Mouse (Mus musculus) intestine, embryonic 16.5 days (tissue): Measurements from ENCODE around the gene Adad2. TPM values are rescaled to one million over a fixed set of nuclear protein-coding genes. Genes with fewer than 3 reads are reported as not detected.

ENCODE experiments used
- ATAC-seq: fragments of 200-750 bp; cut with Nextera tagmentation; 2 replicates; pipeline ENCODE4 v1.8.0; 2017; ENCODE audit warnings: moderate TSS enrichment, moderate library complexity
- H3K27ac ChIP-seq: fragments of 300-500 bp; sonication (generic); 2 replicates; pipeline ENCODE4 v1.5.1; 2014; ENCODE audit warnings: mild to moderate bottlenecking, low read length
- H3K27me3 ChIP-seq: fragments of 300-500 bp; sonication (generic); replicated peaks from 2 replicates; pipeline ENCODE4 v1.6.1; 2014; ENCODE audit warnings: low read length, control low read depth, mixed read lengths; ENCODE audit not compliant: control insufficient read depth, insufficient read depth
- H3K36me3 ChIP-seq: fragments of 300-500 bp; sonication (generic); 2 replicates; pipeline ENCODE4 v1.6.1; 2014; ENCODE audit warnings: low read length, control low read depth; ENCODE audit not compliant: control insufficient read depth, insufficient read depth
- H3K4me1 ChIP-seq: fragments of 300-500 bp; sonication (generic); 2 replicates; pipeline ENCODE4 v1.6.1; 2014; ENCODE audit warnings: low read length, control low read depth, mixed read lengths; ENCODE audit not compliant: control insufficient read depth, insufficient read depth
- H3K4me2 ChIP-seq: fragments of 300-500 bp; sonication (generic); 2 replicates; pipeline ENCODE4 v1.6.1; 2014; ENCODE audit warnings: low read depth, low read length, control low read depth
- H3K4me3 ChIP-seq: fragments of 300-500 bp; sonication (generic); 2 replicates; pipeline ENCODE4 v1.5.1; 2014; ENCODE audit warnings: mild to moderate bottlenecking, low read length
- H3K9ac ChIP-seq: fragments of 300-500 bp; sonication (generic); 2 replicates; pipeline ENCODE4 v1.6.1; 2014; ENCODE audit warnings: low read depth, low read length
- H3K9me3 ChIP-seq: fragments of 300-500 bp; sonication (generic); 2 replicates; pipeline ENCODE4 v1.6.1; 2016; ENCODE audit warnings: low read length, control low read depth; ENCODE audit not compliant: control insufficient read depth
- WGBS: fragments of 180-500 bp; shearing (Covaris S2); extraction: QIAGEN DNeasy Blood & Tissue Kit; methylation state at CpG from one replicate; pipeline ENCODE4 v1.1.7; 2014; 5-methylcytosine and 5-hydroxymethylcytosine counted together
- polyA plus RNA-seq: library from polyadenylated mRNA; unstranded; fragments of >200 nt; fragmentation: Nextera tagmentation; extraction: Ambion mirVana; gene quantifications from 2 replicates; pipeline ENCODE4 v1.2.1, GENCODE M21; 2015

Gene Adad2
- polyA plus RNA-seq, 1 experiment from 2014 or later: 0.09 TPM

- H3K27me3 ChIP-seq: no peaks in the 10 kb centered on the region
- H3K9me3 ChIP-seq: no peaks in the 10 kb centered on the region
- ATAC-seq: no peak
- no peak overlapping the region for H3K27ac ChIP-seq
- no peak overlapping the region for H3K4me2 ChIP-seq
- no peak overlapping the region for H3K4me3 ChIP-seq
- 83% methylated on average over 6 of the region's 6 CpGs for WGBS
- H3K36me3 ChIP-seq: no peaks in the 10 kb centered on the region
- peaks cover 26% of the 10 kb centered on the region for H3K4me1 ChIP-seq
- H3K9ac ChIP-seq: no peak overlapping the region
Observed at GRCm38 (mm10) chr8:119661892-119662291, 49.3 kb downstream of the Adad2 start.

- H3K9me3 ChIP-seq: no peaks in the 10 kb centered on the region
- no peaks in the 10 kb centered on the region for H3K36me3 ChIP-seq
- H3K4me2 ChIP-seq: no peak overlapping the region
- H3K27ac ChIP-seq: no peak overlapping the region
- H3K4me3 ChIP-seq: no peak overlapping the region
- WGBS: 68% methylated on average over 11 of the region's 11 CpGs
- ATAC-seq: no peak
- peaks cover 30% of the 10 kb centered on the region for H3K4me1 ChIP-seq
- H3K27me3 ChIP-seq: no peaks in the 10 kb centered on the region
- no peak overlapping the region for H3K9ac ChIP-seq
Observed at GRCm38 (mm10) chr8:119663440-119663839, 50.9 kb downstream of the Adad2 start.

- H3K36me3 ChIP-seq: no peaks in the 10 kb centered on the region
- H3K9me3 ChIP-seq: no peaks in the 10 kb centered on the region
- H3K4me1 ChIP-seq: peaks cover 40% of the 10 kb centered on the region
- H3K4me3 ChIP-seq: no peak overlapping the region
- no peak for ATAC-seq
- H3K9ac ChIP-seq: peak overlapping the region; percentile 53; the same call in 1 of the 2 replicates
- no peak overlapping the region for H3K27ac ChIP-seq
- no peaks in the 10 kb centered on the region for H3K27me3 ChIP-seq
- WGBS: 53% methylated on average over 6 of the region's 6 CpGs
- H3K4me2 ChIP-seq: no peak overlapping the region
Observed at GRCm38 (mm10) chr8:119665270-119665669, 52.7 kb downstream of the Adad2 start.

Other genes starting within 250 kb of the Adad2 start
- gene Mlycd, start 217.9 kb upstream of the Adad2 start, polyA plus RNA-seq: 20.6 and 22.7 TPM in 2 replicates
- gene Osgin1, start 178.6 kb upstream of the Adad2 start, polyA plus RNA-seq: 8.0 and 9.2 TPM in 2 replicates
- 1.3 and 1.6 TPM in 2 replicates for gene Necab2, start 166.0 kb upstream of the Adad2 start, polyA plus RNA-seq
- 0.05 and 0.06 TPM in 2 replicates for gene Slc38a8, start 111.0 kb upstream of the Adad2 start, polyA plus RNA-seq
- gene Mbtps1, start 54.0 kb upstream of the Adad2 start, polyA plus RNA-seq: 78.0 and 82.5 TPM in 2 replicates
- gene Hsdl1, start 37.6 kb upstream of the Adad2 start, polyA plus RNA-seq: 32.3 and 33.3 TPM in 2 replicates
- 2.6 and 3.5 TPM in 2 replicates for gene Dnaaf1, start 37.5 kb upstream of the Adad2 start, polyA plus RNA-seq
- 11.6 and 11.9 TPM in 2 replicates for gene Taf1c, start 7.5 kb upstream of the Adad2 start, polyA plus RNA-seq
- 0.23 TPM in 2 replicates for gene Kcng4, start 22.9 kb downstream of the Adad2 start, polyA plus RNA-seq
- gene Wfdc1, start 53.6 kb downstream of the Adad2 start, polyA plus RNA-seq: 4.6 and 5.4 TPM in 2 replicates
- 6.4 and 6.8 TPM in 2 replicates for gene Atp2c2, start 87.3 kb downstream of the Adad2 start, polyA plus RNA-seq
- gene Tldc1, start 165.7 kb downstream of the Adad2 start, polyA plus RNA-seq: 17.8 and 18.1 TPM in 2 replicates
- 248 and 262 TPM in 2 replicates for gene Cotl1, start 227.8 kb downstream of the Adad2 start, polyA plus RNA-seq
- gene Klhl36, start 249.5 kb downstream of the Adad2 start, polyA plus RNA-seq: 11.5 and 12.2 TPM in 2 replicates